Mouse (Mus musculus) megakaryocyte-erythroid progenitor cell, adult 5 weeks (primary cell): ENCODE results near the gene Casz1. TPM values are rescaled to one million over a fixed set of nuclear protein-coding genes. Genes with fewer than 3 reads are reported as not detected.

Source experiments
- polyA plus RNA-seq: library from polyadenylated mRNA; stranded (reverse); fragments of >175 nt; gene quantifications from 2 replicates; pipeline ENCODE4 v1.2.3, GENCODE M21; 2012

Casz1 gene
- polyA plus RNA-seq = 16.8 and 17.0 TPM in 2 replicates

GRCm38 (mm10) chr4:148804137-148804779 lies at the start of gene Casz1:
TSS of gene Casz1 (plus strand) at chr4:148804429.

Other genes with a start within 250 kb of the Casz1 start
- 47.5 and 57.7 TPM in 2 replicates for gene Exosc10, start 246.0 kb upstream of the Casz1 start, polyA plus RNA-seq
- 342 and 344 TPM in 2 replicates for gene Srm, start 212.9 kb upstream of the Casz1 start, polyA plus RNA-seq
- 0.04 and 0.07 TPM in 2 replicates for gene Masp2, start 201.9 kb upstream of the Casz1 start, polyA plus RNA-seq
- 29.0 and 37.6 TPM in 2 replicates for gene Tardbp, start 177.4 kb upstream of the Casz1 start, polyA plus RNA-seq
- 0.12 TPM in 1 of 2 replicates, not detected in the other for gene Gm572, start 161.1 kb upstream of the Casz1 start, polyA plus RNA-seq